Mouse (Mus musculus) common myeloid progenitor, adult 5-6 weeks (primary cell): ENCODE results near the gene 6030468B19Rik. TPM values are rescaled to one million over a fixed set of nuclear protein-coding genes. Genes with fewer than 3 reads are reported as not detected.
A peak's percentile ranks its signal among the peaks of the same experiment; 100 is the strongest.

Experiments used
- ATAC-seq: replicated peaks from 2 replicates; pipeline ENCODE4 v1.8.0; 2016; ENCODE audit warnings: low read depth, mild to moderate bottlenecking, moderate TSS enrichment, inconsistent platforms; ENCODE audit not compliant: poor library complexity, severe bottlenecking
- total RNA-seq: library from RNA; stranded (forward); fragments of 200-1000, 187-1606 nt; gene quantifications from 2 replicates; pipeline ENCODE4 v1.2.3, GENCODE M21; 2017

Gene 6030468B19Rik
- 0.69 TPM in 1 of 2 replicates, not detected in the other for total RNA-seq

- ATAC-seq, result peak; percentile 30; the same call in 1 of the 2 replicates
Observed at GRCm38 (mm10) chr11:117797511-117798159, at the start of gene 6030468B19Rik. Gene 6030468B19Rik, plus strand, starts transcription at chr11:117797660.

DNA sequence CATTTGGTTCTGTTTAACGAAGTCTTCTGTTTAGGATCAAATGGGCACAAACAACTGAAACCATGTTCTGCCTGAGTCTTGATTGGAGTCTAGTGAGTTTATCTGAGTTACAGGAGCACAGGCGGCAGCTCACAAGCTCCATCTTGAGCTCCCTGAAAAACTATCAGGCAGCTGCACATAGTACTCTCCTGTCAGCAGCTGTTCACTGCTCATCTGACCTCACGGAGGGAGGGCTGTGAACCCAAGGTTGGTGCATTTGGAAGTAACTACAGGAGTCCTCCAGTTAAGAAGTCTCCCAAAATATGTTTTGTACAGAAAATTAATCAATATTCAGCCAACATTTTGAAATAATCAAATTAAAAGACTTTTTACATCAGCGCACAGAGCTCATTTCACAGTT lies 48.8 kb upstream of the 6030468B19Rik start:
- ATAC-seq, result no peak

DNA sequence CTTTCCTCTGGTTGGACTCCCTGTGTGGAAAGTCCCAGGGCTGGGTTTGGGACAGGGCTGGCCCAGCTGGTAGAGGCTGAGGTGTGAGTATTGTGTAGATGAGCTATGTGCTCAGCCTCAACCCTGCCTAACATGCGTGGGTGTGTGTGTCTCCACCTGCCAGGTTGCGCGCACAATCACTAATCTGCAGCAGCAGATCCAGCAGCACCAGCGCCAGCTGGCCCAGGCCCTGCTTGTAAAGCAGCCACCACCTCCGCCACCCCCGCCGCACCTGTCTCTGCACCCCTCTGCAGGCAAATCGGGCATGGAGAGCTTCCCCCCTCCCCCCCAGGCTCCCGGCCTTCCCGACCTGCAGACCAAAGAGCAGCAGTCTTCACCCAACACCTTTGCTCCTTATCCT lies 48.0 kb upstream of the 6030468B19Rik start:
- ATAC-seq, result no peak

GRCm38 (mm10) chr11:117751544-117751943 lies 45.9 kb upstream of the 6030468B19Rik start:
- ATAC-seq, result no peak

DNA sequence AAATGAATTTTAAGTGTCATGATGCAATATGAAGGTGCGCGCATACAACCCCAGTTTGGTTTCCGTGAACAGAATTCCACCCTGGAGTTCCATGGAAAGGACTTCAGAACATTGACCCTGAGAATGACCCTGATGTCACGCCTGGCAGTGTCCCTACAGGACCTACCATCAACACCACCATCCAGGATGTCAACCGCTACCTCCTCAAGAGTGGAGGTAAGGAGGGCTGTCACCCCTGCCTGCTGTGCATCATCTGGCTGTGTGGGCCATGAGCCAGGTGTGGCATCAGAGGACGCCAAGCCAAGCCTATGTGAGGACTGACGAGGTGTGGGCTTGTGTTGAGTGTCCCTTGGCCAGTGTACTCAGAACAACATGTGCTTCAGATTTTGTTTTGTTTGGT lies 41.6 kb upstream of the 6030468B19Rik start:
- ATAC-seq, result no peak

- no peak for ATAC-seq
Observed at GRCm38 (mm10) chr11:117759267-117759666, 38.2 kb upstream of the 6030468B19Rik start.

DNA sequence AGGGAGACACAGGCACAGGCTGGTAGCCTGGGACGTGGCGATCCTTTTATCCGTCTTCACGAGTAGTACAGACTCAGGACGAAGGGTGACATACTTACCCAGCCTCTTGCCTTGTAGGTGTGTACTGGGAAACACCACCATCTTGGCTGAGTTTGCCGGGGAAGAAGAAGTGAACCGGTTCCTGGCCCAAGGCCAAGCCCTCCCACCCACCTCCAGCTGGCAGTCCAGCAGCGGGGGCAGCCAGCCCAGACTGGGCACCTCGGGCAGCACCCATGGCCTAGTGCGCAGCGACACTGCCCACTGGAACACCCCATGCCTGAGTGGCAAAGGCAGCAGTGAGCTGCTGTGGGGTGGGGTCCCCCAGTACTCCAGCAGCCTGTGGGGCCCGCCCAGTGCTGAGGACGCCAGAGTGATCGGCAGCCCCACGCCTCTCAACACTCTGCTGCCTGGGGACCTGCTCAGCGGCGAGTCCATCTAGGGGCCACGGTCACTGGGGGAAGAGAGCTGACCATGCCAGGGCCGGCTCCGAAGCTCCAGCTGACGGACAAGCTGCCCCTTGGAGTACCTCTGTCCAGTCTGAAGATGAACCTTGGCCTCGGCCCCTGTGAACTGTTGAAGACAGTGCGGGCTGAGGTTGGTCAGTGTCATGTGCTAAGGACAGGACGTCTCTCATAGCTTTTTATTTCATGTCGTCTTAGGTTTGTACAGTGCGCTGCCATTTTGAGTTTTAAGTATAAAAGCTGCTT lies 36.9 kb upstream of the 6030468B19Rik start:
- no peak for ATAC-seq

DNA sequence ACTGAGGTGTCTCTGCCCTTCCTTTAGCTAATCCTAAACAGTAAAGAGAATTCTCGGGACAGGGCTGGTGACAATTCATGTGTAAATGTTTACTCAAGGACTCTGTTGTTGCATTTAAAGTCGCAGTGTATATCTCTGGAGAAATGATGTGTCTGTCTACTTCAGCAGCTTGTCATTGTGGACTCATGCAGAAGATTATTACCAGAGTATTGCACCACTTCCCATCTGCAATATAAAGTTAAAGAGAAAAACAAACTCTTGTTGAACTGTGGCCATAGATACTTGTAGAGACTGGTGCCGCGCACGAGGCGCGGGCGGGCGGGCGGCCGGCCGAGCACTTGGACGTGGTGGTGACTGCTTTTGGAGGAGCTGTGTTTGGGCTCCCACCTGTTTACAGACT lies 35.7 kb upstream of the 6030468B19Rik start:
- no peak for ATAC-seq

DNA sequence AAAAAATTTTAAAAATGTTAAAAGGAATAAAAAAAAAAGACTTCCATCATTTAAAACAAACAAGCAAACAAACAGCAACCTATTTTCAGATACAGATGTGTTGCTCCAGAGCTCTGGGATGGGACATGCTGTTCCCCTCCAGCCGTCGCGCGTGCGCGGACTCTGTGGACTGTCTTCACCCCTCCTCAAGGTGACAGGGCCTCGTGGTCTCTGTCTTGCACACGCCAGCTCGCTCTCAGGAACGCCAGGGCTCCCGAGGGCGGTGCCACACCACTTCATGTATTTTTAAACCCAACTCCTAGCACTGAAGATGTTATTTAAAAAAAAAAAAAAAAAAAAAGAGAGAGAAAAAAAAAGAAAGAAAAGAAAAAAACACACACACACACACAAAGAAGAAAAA lies 35.2 kb upstream of the 6030468B19Rik start:
- ATAC-seq, result no peak

GRCm38 (mm10) chr11:117764319-117764718 lies 33.1 kb upstream of the 6030468B19Rik start:
- ATAC-seq, result no peak

GRCm38 (mm10) chr11:117765361-117765760 lies 32.1 kb upstream of the 6030468B19Rik start:
- ATAC-seq, result no peak

- no peak for ATAC-seq
Observed at GRCm38 (mm10) chr11:117766275-117766674, 31.2 kb upstream of the 6030468B19Rik start.

GRCm38 (mm10) chr11:117768725-117769682 lies 28.5 kb upstream of the 6030468B19Rik start:
- no peak for ATAC-seq

DNA sequence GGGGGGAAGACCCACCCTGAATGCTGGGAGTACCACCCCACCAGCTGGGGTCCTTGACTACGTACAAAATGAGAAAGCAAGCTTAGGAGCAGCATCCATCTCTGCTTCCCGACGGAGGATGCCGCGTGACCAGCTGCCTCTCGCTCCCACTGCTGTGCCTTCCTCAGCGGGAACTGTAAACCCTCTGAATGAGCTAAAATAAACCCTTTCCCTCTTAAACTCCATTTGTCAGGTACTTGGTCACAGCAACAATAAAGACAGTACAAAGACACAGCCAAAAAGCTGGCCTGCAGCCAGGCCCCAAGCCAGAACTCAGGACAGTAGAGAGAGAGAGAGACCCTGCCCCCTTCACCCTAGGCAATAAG lies 27.8 kb upstream of the 6030468B19Rik start:
- ATAC-seq, result no peak

GRCm38 (mm10) chr11:117770407-117770806 lies 27.1 kb upstream of the 6030468B19Rik start:
- ATAC-seq, result no peak

DNA sequence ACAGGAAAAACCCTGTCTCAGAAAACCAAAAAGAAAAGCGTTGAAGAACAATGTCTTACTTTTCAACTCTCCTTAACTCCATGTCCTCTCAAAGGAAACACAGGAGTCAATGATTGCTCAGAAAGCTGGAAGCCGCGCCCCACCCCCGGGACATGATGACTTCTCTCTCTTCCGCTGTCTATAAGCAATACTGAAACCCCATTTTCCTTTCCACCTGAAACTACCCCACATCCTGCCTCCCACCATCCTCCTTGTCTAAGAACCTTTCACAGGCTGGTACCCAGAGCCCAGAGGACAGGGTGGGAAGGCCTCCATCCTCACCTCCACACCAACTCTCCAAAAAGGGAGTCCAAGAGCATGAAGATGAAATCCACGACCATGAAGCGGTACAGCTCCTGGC lies 25.1 kb upstream of the 6030468B19Rik start:
- ATAC-seq, result no peak

DNA sequence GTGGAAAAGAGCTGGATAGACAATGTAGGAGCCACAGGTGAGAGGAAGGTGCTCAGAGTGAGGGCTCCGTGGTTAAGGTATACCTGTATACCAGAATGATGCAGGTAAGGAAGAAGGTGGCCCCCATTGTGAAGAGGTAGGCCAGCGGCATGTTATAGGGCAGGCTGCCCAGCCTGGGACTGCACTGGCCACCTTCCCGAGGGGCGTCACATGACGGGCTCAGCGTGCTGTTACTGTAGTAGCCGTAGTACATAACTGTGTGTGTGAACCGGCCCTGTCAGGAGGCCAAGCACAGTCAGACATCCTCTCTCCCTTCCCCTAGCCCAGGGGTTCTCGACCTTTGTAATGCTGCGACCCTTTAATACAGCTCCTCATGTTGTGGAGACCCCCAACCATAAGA lies 22.5 kb upstream of the 6030468B19Rik start:
- no peak for ATAC-seq

DNA sequence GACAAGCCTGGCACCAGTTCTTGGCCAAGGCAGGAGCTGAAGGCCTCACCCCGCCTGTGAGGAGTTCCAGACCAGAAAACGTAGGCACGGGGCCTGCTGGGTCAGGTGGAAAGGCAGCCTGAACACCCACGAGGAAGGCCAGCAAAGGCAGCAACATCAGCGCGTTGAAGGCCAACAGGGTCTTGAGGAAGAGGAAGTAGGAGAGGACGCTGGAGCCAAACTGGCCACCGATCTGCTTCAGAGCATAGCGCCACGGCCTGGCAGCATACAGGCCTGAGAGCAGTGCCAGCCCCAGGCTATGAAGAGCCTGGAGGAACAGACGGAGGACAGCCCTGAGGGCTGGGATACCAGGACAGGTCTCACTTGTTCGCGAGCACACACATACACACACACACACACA lies 21.9 kb upstream of the 6030468B19Rik start:
- ATAC-seq, result no peak

DNA sequence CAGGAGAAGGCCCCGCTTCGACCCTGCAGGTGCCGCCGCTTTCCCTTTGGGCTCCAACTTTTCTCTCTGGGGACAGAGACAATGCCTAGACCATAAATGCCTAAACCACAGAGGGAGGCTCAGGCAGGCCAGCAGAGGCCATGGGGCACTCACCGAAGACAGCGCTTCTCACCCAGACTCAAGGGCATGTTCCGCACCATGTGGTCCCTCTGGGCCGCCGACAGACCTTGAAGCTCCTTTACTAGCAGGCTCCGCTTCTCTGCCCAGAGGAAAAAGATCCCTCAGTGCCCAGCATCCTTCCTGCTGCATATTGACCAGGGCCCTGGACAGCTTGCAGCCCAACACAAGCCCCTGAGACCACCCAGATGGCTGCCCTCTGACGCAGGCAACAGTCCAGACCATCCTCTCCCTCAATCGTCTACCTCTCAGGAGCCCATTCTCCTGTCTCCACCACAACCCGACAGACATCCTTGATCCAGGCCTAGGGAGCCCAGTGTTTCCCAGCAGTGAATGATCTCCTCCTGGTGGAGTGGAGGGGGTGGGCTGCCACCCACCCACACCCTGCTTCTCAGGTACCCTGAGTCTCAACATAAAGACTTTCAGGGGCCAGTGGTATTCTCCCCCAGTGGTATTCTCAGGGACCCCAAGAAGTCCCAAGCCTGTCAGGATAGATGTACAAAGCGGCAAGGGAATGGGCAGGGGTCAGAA lies 21.2 kb upstream of the 6030468B19Rik start:
- no peak for ATAC-seq

DNA sequence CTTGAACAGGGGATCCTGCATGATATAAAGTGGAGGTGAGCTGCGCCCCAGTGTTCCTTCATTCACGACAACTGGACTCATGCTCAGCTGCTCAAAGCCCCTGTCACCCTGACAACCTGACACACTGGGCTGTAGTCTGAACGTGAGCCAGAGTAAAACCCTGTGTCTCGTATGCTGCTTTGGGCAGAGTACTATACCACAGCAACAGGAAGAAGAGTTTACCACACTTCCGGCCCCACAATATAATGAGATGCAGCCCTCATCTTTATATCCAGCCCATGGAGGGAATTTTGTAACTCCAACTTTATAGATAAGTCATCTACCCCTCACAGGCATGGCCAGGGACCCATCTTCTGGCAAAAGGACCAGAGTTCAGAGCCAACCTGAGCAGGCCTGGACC lies 20.3 kb upstream of the 6030468B19Rik start:
- no peak for ATAC-seq
